Mouse (Mus musculus) embryonic fibroblast, embryonic 13.5 days (primary cell): ENCODE measurements at regions not wholly inside any gene's neighbourhood (a gene's known extent, or its start where the extent isn't known, plus 50 kb on each side); places are given as distances from the start of the nearest gene placed in this dataset.

Experiments
- H3K27ac ChIP-seq: 2 replicates; pipeline ENCODE4 v1.5.1; 2012; ENCODE audit warnings: low read length, control low read depth, inconsistent platforms; ENCODE audit not compliant: insufficient read depth
- H3K4me1 ChIP-seq: 2 replicates; pipeline ENCODE4 v1.6.1; 2011; ENCODE audit warnings: low read length; ENCODE audit not compliant: control insufficient read depth, insufficient read depth
- H3K4me3 ChIP-seq: 2 replicates; pipeline ENCODE4 v1.5.1; 2011; ENCODE audit warnings: mild to moderate bottlenecking, control low read depth, low read length; ENCODE audit not compliant: insufficient read depth
- CTCF ChIP-seq: IDR thresholded peaks from 2 replicates; pipeline ENCODE4 v1.5.1; 2011; ENCODE audit warnings: mild to moderate bottlenecking, control low read depth, low read length, moderate library complexity, borderline replicate concordance; ENCODE audit not compliant: insufficient read depth
- POLR2A ChIP-seq: IDR thresholded peaks from 2 replicates; pipeline ENCODE4 v1.6.1; 2011; ENCODE audit warnings: low read depth, mild to moderate bottlenecking, control low read depth, low read length, moderate library complexity

GRCm38 (mm10) chr13:75651941-75652340, 54.6 kb upstream of the Ell2 start:
- no peak for TF ChIP-seq POLR2A
- no peak for TF ChIP-seq CTCF
- no peak overlapping the region for H3K27ac ChIP-seq
- H3K4me1 ChIP-seq: no peaks in the 10 kb centered on the region
- H3K4me3 ChIP-seq: no peak overlapping the region

GRCm38 (mm10) chr13:75652966-75653365, 53.6 kb upstream of the Ell2 start:
- no peak overlapping the region for H3K4me3 ChIP-seq
- H3K4me1 ChIP-seq: no peaks in the 10 kb centered on the region
- H3K27ac ChIP-seq: no peak overlapping the region
- no peak for TF ChIP-seq CTCF
- TF ChIP-seq POLR2A: no peak
